Mouse (Mus musculus): Measurements from ENCODE around the gene Pkdcc.

The Pkdcc gene

DNA sequence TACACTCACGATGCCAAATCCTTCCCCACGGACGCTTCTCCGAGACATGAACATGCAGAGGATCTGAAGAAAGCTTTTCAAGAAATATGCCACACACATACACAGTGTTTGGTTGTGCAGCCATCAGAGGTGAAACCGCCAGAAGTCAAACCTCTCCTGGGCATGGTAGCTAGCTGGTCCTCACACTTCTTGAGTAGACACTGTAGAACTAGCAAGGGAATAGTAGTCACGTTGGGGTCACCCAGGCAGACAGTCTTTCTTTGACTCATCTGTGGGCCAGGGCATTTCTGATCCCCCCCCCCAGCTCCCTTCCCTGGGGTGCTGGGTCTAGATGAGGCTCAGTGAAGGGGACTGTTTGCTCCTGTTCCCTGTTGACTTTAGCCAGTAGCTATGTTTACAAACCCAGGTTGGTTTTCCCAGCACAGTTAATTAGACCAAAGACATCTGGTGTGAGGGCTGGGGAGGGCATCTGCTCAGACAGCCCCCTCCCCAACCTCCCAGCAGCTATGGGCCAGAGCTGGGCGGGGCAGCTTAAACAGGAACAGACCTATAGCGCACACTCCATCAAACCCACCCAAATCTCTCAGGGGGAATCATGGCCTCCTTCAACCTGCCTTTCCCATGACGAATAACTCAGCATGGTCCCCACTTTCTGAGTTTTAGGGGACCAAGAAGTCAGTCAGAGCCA is 1.7 kb upstream of the Pkdcc start:
- DNase-seq (ENCODE audit: low read depth), result no peak

DNA sequence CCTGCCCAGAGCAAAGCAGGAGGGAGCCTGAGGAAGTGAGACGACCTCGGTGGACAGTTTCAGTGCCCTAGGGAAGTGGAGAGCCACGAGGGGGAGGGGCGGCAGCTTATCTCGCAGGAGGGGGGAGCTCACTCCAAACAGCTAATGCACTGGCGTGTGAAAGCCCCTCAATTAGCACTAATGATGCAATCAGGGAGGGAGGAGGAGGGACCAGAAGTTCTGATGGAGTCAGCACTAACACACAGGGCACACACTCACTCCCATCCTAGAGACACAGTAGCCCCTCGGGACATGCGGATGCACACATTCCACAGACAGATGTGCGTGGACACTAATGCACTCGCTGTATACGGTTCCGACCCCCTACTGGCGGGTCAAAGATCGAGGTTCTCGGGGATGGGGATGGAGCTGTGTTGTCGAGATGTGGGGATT is 915 bp upstream of the Pkdcc start:
- DNase-seq (ENCODE audit: low read depth), result peak; percentile 15

GRCm38 (mm10) chr17:83215529-83216244 is 595 bp downstream of the Pkdcc start:
- peak; percentile 66 for DNase-seq (ENCODE audit: low read depth)

- DNase-seq (ENCODE audit: low read depth), result peak; percentile 11
These were observed 1.3 kb downstream of the Pkdcc start for GRCm38 (mm10) chr17:83216251-83216919.

DNA sequence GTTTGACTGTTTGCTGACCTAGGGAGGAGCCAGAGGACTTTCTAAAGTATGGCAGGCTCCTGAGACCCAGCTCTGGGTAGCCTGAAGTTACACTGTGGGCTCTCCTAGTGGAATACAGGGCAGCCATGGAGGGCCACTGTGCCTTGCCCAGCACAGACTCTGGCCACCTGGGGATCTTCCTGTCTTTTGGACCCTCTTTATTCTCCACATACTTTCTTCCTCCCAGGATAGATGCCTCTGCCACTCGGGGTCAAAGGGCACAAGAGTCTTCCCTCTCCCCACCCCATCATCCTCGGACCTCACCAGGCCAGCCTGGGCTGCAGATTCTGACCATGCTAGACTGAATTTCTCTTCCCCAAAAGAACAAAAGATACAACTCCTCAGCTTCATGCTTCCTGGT is 3.1 kb downstream of the Pkdcc start:
- no peak for DNase-seq (ENCODE audit: low read depth)

GRCm38 (mm10) chr17:83218722-83219121 is 3.6 kb downstream of the Pkdcc start:
- no peak for DNase-seq (ENCODE audit: low read depth)

- no peak for DNase-seq (ENCODE audit: low read depth)
These were observed 4.5 kb downstream of the Pkdcc start for GRCm38 (mm10) chr17:83219351-83220287.

DNA sequence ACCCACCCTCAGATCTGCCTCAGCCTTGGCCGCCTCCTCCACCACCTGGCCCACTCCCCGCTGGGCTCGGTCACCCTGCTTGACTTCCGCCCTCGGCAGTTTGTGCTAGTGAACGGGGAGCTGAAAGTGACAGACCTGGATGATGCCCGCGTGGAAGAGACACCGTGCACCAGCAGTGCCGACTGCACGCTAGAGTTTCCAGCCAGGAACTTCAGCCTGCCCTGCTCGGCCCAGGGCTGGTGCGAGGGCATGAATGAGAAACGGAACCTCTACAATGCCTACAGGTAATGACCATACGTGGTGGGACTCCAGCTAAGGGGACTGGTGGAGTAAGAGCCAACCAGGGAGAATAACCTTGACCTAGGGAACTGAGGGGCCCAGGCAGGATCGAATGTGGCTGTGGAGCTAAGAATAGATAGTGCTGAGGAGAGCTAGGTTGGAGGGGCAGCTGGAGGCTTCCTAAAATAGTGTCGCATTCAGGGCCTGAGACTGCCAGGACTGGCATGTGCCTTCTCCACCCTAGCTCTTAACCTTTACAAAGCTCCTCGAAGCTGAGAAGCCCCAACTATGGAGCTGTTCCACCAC is 6.0 kb downstream of the Pkdcc start:
- DNase-seq (ENCODE audit: low read depth), result no peak

DNA sequence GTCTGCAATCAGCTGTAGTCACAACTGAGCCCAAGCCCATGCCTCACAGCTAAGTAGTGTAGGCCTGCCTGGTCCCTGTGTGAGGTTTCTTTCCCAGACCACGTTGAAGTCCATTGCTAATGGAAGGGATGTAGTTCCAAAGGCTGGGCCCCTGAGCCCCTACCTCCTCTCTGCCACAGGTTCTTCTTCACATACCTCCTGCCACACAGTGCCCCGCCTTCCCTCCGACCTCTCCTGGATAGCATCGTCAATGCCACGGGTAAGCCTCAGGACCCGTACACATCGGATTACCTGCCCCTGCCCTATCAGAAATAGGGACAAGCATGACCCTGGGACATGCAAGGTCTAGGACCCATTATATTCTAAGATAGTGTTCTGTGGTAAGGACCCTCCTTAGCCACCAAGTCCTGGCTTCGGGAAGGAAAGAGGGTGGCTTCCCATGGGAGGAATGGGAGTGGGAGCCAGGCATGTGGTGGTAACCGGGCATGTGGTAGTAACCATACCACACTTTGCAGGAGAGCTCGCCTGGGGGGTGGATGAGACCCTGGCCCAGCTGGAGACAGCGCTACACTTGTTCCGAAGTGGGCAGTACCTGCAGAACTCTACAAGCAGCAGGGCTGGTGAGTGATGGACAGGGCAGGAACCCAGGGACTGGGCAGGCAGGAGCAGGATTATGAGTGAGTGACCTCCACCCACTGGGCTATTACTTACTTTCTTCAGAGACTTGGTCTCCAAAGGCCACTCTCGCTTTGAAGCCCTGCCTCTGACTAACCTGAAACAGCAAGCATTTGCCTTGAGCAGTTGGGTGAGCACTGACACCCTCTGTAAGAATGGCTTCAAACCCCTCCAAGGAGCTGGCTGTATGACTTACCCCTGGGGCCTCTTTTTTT is 6.8 kb downstream of the Pkdcc start:
- DNase-seq (ENCODE audit: low read depth), result no peak

GRCm38 (mm10) chr17:83222705-83223104 is 7.6 kb downstream of the Pkdcc start:
- DNase-seq (ENCODE audit: low read depth), result no peak

GRCm38 (mm10) chr17:83224451-83224971 is 9.4 kb downstream of the Pkdcc start:
- no peak for DNase-seq (ENCODE audit: low read depth)

GRCm38 (mm10) chr17:83226395-83226986 is 11.4 kb downstream of the Pkdcc start:
- no peak for DNase-seq (ENCODE audit: low read depth)

- DNase-seq (ENCODE audit: low read depth), result no peak
These were observed 16.3 kb downstream of the Pkdcc start for GRCm38 (mm10) chr17:83231357-83231756.

GRCm38 (mm10) chr17:83235227-83235626 is 20.1 kb downstream of the Pkdcc start:
- no peak for DNase-seq (ENCODE audit: low read depth)

GRCm38 (mm10) chr17:83236202-83236601 is 21.1 kb downstream of the Pkdcc start:
- DNase-seq (ENCODE audit: low read depth), result no peak

DNA sequence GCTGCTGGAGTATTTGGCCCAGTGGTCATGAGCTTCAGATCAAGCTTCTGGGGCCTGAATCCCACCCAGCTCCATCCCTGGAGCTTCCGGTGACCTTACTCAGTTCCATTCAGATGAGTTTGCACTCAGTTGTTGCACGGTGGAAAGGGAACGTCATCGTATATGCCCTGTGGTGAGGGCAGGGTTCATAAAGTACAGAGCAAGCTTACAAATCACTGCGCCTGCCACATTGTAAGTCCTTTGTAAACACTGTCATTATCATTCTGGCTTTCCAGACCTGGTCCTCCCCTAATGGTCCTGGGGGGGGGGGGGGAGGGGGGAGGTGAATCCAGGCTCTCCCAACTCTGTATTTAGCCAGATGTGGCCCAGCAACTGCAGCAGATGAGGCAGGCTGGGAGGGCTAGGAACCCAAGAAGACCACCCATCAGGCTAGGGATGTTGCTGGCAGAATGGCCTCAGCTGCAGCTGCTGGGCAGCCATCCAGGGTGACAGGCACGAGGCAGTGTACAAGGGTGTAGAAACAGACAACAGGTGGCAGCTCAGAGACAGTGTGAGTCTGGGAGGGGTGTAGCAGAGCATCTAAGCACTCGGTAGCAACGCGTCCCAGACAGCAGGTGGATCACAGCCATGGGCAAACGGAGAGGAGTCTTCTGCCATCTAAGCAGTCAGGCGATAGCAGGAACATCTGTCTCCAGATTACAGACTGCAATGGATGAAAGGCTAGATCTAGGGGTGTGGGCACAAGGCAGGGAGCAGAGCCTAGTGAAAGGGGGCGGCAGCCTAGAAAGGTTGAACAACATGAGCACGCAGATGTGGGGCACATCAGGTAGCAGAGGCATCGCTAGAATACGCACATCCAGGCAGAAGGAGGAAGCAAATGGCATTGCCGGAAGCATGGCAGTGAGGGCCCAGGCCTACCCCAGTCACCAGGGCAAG is 23.3 kb downstream of the Pkdcc start:
- DNase-seq (ENCODE audit: low read depth), result no peak

GRCm38 (mm10) chr17:83244502-83244901 is 29.4 kb downstream of the Pkdcc start:
- no peak for DNase-seq (ENCODE audit: low read depth)

- no peak for DNase-seq (ENCODE audit: low read depth)
These were observed 30.4 kb downstream of the Pkdcc start for GRCm38 (mm10) chr17:83245460-83245859.

DNA sequence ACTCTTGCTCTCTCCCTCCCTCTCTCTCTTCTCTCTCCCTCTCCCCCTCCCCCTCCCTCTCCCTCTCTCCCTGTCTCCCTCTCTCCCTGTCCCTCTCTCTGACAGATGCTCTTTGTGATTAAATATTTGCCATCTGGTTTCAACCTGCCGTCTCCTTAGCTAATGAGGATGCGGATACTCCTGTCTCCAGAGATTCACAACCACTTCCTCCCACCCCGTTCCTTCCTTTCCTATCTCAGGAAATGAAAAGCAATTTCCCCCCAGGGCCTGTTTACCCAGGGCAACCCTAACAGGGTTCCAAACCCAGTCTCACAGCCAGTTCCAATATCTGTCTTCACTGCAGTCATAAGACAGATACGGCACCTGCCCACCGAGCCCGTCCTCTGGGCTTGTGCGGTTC is 31.0 kb downstream of the Pkdcc start:
- no peak for DNase-seq (ENCODE audit: low read depth)
